Mouse (Mus musculus): ENCODE measurements around the gene Cd248.

GRCm38 (mm10) chr19:5032686-5033085 is 35.2 kb upstream of the Cd248 start:
- TF ChIP-seq POLR2A (IDR thresholded peaks at IDR 0.05; ENCODE audit: control insufficient read depth, low read depth, low read length) (no peak), CTCF (IDR thresholded peaks at IDR 0.05; ENCODE audit: control insufficient read depth, insufficient read depth, insufficient replicate concordance, low read depth, low read length) (no peak)

Data from testis, adult 2 months (tissue).